Mouse (Mus musculus) bone marrow, adult 2 months (tissue): Measurements from ENCODE around the gene Wfdc5. TPM values are rescaled to one million over a fixed set of nuclear protein-coding genes. Genes with fewer than 3 reads are reported as not detected.
"Not testable (repeated sequence)": the region's sequence is repeated elsewhere in the genome, so short reads cannot be mapped to it uniquely, and the experiment has no call there.

ENCODE experiments used
- H3K27ac ChIP-seq: fragments of 200-500 bp; 2 replicates; pipeline ENCODE4 v1.5.1; 2012; ENCODE audit warnings: low read depth, mild to moderate bottlenecking, control low read depth, inconsistent platforms, low read length; ENCODE audit not compliant: control insufficient read depth, poor library complexity, insufficient read depth
- H3K4me1 ChIP-seq: fragments of 200-500 bp; 2 replicates; pipeline ENCODE4 v1.6.1; 2011; ENCODE audit warnings: low read length; ENCODE audit not compliant: control insufficient read depth, insufficient read depth
- H3K4me3 ChIP-seq: fragments of 200-500 bp; replicated peaks from 2 replicates; pipeline ENCODE3; 2011; ENCODE audit warnings: mild to moderate bottlenecking, low read depth, low read length, control low read depth; ENCODE audit not compliant: control insufficient read depth
- CTCF ChIP-seq: fragments of 200-500 bp; IDR thresholded peaks from 2 replicates; pipeline ENCODE4 v1.5.1; 2011; ENCODE audit warnings: low read length, control low read depth; ENCODE audit not compliant: control insufficient read depth, insufficient read depth
- POLR2A ChIP-seq: fragments of 200-500 bp; IDR thresholded peaks from 2 replicates; pipeline ENCODE4 v1.6.1; 2011; ENCODE audit warnings: low read depth, mild to moderate bottlenecking, control low read depth, low read length, borderline replicate concordance; ENCODE audit not compliant: control insufficient read depth
- WGBS: fragments of 180-500 bp; shearing (Covaris S2); methylation state at CpG from one replicate; pipeline ENCODE4 v1.1.7; 2018; 5-methylcytosine and 5-hydroxymethylcytosine counted together
- polyA plus RNA-seq: library from polyadenylated mRNA; stranded (reverse); fragments of >200 nt; gene quantifications from 2 replicates; pipeline ENCODE4 v1.2.4, GENCODE M21; 2011; ENCODE audit warnings: low replicate concordance; ENCODE audit not compliant: missing spikeins, insufficient read depth, insufficient read length

Wfdc5 gene
- polyA plus RNA-seq = not detected in 2 replicates

- H3K27ac ChIP-seq = no peak within 1 kb of the TSS
- H3K4me3 ChIP-seq = no peak within 1 kb of the TSS
- no peaks in the 10 kb centered on the region for H3K4me1 ChIP-seq
- no peak for TF ChIP-seq CTCF
- no peak for TF ChIP-seq POLR2A
- WGBS = 76% methylated on average over 7 of the region's 7 CpGs
Measured at GRCm38 (mm10) chr2:164182692-164183255, at the start of gene Wfdc5. TSS of gene Wfdc5 (minus strand) at chr2:164182742.

- no peak overlapping the region for H3K27ac ChIP-seq
- no peaks in the 10 kb centered on the region for H3K4me1 ChIP-seq
- 73% methylated on average over 8 of the region's 8 CpGs for WGBS
- H3K4me3 ChIP-seq = no peak overlapping the region
- TF ChIP-seq POLR2A (no peak), CTCF (no peak)
Measured at GRCm38 (mm10) chr2:164228361-164229070, 46.0 kb upstream of the Wfdc5 start.

- Histone ChIP-seq H3K4me3 (no peak within 1 kb of the TSS), H3K4me1 (no peaks in the 10 kb centered on the region), H3K27ac (no peak within 1 kb of the TSS)
- WGBS = 62% methylated on average over 11 of the region's 11 CpGs
- no peak for TF ChIP-seq CTCF
Measured at GRCm38 (mm10) chr2:164221522-164221921, 39.0 kb upstream of the Wfdc5 start, which contains the start of gene Wfdc15b. TSS of gene Wfdc15b (minus strand) at chr2:164221660.

GRCm38 (mm10) chr2:164219295-164219694, 36.8 kb upstream of the Wfdc5 start:
- Histone ChIP-seq H3K4me1 (no peaks in the 10 kb centered on the region), H3K4me3 (no peak overlapping the region), H3K27ac (no peak overlapping the region)
- no peak for TF ChIP-seq POLR2A
- TF ChIP-seq CTCF = no peak
- WGBS = 75% methylated on average over 9 of the region's 9 CpGs

- no peak overlapping the region for H3K4me3 ChIP-seq
- H3K27ac ChIP-seq = no peak overlapping the region
- TF ChIP-seq CTCF (no peak), POLR2A (no peak)
- WGBS = 73% methylated on average over 5 of the region's 5 CpGs
- H3K4me1 ChIP-seq = no peaks in the 10 kb centered on the region
Measured at GRCm38 (mm10) chr2:164212711-164213110, 30.2 kb upstream of the Wfdc5 start.

DNA sequence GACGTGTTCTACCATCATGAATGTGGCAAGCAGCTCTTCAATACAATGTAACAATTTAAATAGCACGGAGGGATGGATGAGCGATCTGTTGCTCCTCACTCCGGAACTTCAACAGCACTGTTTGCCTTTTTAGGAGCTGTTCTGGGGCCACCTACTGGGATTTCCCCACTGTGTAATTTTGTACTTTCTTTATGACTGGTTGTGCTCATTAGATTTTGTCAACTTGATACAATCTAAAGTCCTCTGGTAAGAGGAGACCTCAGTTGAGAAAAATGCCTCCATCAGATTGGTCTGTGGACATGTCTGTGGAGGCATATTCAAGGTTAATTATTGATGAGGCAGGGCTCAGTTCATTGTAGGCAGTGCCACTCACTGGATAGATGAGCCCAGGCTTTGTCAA, 28.4 kb upstream of the Wfdc5 start:
- 85% methylated on average over 4 of the region's 4 CpGs for WGBS
- TF ChIP-seq POLR2A = no peak
- TF ChIP-seq CTCF = no peak
- Histone ChIP-seq H3K4me1 (no peaks in the 10 kb centered on the region), H3K27ac (no peak overlapping the region), H3K4me3 (no peak overlapping the region)

GRCm38 (mm10) chr2:164206676-164207075, 24.1 kb upstream of the Wfdc5 start:
- H3K4me1 ChIP-seq = no peaks in the 10 kb centered on the region
- no peak overlapping the region for H3K27ac ChIP-seq
- H3K4me3 ChIP-seq = no peak overlapping the region
- WGBS = 32% methylated on average over 4 of the region's 4 CpGs
- TF ChIP-seq POLR2A = no peak

DNA sequence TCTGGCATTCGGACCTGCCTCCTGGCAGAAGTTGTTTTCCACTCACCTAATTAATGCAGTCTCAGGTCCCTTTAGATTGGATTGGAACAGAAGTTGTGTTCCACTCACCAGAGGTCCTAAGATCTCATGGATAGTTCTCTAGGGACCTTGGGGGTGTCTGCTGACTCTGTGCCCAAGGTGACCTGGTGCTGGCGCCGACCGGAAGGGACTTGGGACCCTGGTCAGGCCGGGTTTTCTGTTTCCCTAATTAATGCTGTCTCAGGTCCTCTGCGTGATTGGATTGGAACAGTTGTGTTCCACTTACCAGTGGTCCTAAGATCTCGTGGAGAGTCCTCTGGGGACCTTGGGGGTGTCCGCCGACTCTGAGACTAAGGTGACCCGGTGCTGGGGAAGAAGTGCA, 23.5 kb upstream of the Wfdc5 start:
- H3K27ac ChIP-seq = not testable (repeated sequence)
- WGBS = 79% methylated on average over 10 of the region's 10 CpGs

DNA sequence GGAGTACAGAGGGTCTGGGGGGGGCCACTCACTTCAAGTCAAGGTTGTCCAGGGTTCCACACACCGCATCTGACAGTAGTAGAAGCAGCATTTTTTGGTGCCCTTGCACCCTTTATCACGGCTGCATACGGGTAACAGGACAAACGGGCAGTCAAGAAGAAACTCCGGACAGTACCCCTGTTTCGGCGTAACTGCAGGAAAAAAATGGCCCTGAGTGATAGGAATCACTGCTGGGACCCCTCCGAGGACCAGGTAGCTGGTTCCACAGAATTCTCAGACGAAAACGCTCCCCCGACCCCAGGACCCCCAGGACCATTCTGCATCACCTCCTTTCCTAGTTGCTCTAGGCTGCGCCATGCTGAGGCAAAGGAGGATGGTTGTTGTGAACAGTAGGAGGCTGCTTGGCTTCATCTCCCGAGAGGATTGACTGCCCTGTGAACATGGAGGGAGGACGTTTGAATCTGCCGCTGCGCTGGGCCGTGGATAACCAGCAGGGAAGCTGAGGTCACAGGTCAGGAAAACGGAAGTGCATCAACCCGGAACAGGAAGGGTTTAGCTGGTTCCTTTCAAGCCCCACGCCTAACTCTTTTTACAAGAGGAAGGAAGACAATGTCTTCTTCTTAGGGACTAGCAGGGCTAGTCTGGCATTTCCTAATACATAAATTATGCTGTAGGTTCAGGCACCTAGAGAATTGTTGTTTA, 17.2 kb upstream of the Wfdc5 start, which contains the start of gene Wfdc15a:
TSS of gene Wfdc15a (minus strand) at position 505 of the 702 bp plus-strand sequence.
- Histone ChIP-seq H3K4me3 (no peak within 1 kb of the TSS), H3K27ac (no peak within 1 kb of the TSS), H3K4me1 (no peaks in the 10 kb centered on the region)
- TF ChIP-seq CTCF (no peak), POLR2A (no peak)
- WGBS = 75% methylated on average over 20 of the region's 20 CpGs

More for the DNA sequence above, 23.5 kb upstream of the Wfdc5 start:
- H3K4me3 ChIP-seq, H3K4me1 ChIP-seq: not testable (repeated sequence)
